Mouse (Mus musculus): ENCODE measurements around the gene Csn1s2b. TPM values are rescaled to one million over a fixed set of nuclear protein-coding genes. Genes with fewer than 3 reads are reported as not detected.
"Not testable (repeated sequence)": the region's sequence is repeated elsewhere in the genome, so short reads cannot be mapped to it uniquely, and the experiment has no call there.

Csn1s2b gene
- polyA plus RNA-seq (2011; ENCODE audit: insufficient read length, low read depth, missing spikeins), result not detected in 2 replicates

GRCm38 (mm10) chr5:87807782-87808181, at the start of gene Csn1s2b:
TSS of gene Csn1s2b (plus strand) at chr5:87808082.
- Histone ChIP-seq H3K27ac (ENCODE audit: insufficient read depth, low read length) (no peak within 1 kb of the TSS), H3K4me3 (ENCODE audit: insufficient read depth, low read length) (no peak within 1 kb of the TSS), H3K4me1 (ENCODE audit: control insufficient read depth, insufficient read depth, low read length) (no peaks in the 10 kb centered on the region)
- TF ChIP-seq CTCF (IDR thresholded peaks at IDR 0.05; ENCODE audit: borderline replicate concordance, insufficient read depth, low read length) (no peak), POLR2A (IDR thresholded peaks at IDR 0.05; ENCODE audit: low read depth, low read length) (no peak)

- Histone ChIP-seq H3K4me1 (ENCODE audit: control insufficient read depth, insufficient read depth, low read length) (no peaks in the 10 kb centered on the region), H3K27ac (ENCODE audit: insufficient read depth, low read length) (no peak overlapping the region), H3K4me3 (ENCODE audit: insufficient read depth, low read length) (no peak overlapping the region)
- no peak for TF ChIP-seq CTCF (IDR thresholded peaks at IDR 0.05; ENCODE audit: borderline replicate concordance, insufficient read depth, low read length)
- TF ChIP-seq POLR2A (IDR thresholded peaks at IDR 0.05; ENCODE audit: low read depth, low read length), result no peak
Measured at GRCm38 (mm10) chr5:87764546-87764945, 43.3 kb upstream of the Csn1s2b start.

GRCm38 (mm10) chr5:87772151-87772550, 35.7 kb upstream of the Csn1s2b start:
- not testable (repeated sequence) for H3K27ac ChIP-seq (ENCODE audit: insufficient read depth, low read length); H3K4me3 ChIP-seq (ENCODE audit: insufficient read depth, low read length); H3K4me1 ChIP-seq (ENCODE audit: control insufficient read depth, insufficient read depth, low read length)

GRCm38 (mm10) chr5:87774267-87774666, 33.6 kb upstream of the Csn1s2b start, which contains the start of gene Csn1s2a:
TSS of gene Csn1s2a (plus strand) at chr5:87774567.
- TF ChIP-seq POLR2A (IDR thresholded peaks at IDR 0.05; ENCODE audit: low read depth, low read length) (no peak), CTCF (IDR thresholded peaks at IDR 0.05; ENCODE audit: borderline replicate concordance, insufficient read depth, low read length) (no peak)
- Histone ChIP-seq H3K4me1 (ENCODE audit: control insufficient read depth, insufficient read depth, low read length) (no peaks in the 10 kb centered on the region), H3K27ac (ENCODE audit: insufficient read depth, low read length) (no peak within 1 kb of the TSS), H3K4me3 (ENCODE audit: insufficient read depth, low read length) (no peak within 1 kb of the TSS)

- no peak overlapping the region for H3K4me3 ChIP-seq (ENCODE audit: insufficient read depth, low read length)
- no peak overlapping the region for H3K27ac ChIP-seq (ENCODE audit: insufficient read depth, low read length)
- TF ChIP-seq CTCF (IDR thresholded peaks at IDR 0.05; ENCODE audit: borderline replicate concordance, insufficient read depth, low read length), result no peak
- TF ChIP-seq POLR2A (IDR thresholded peaks at IDR 0.05; ENCODE audit: low read depth, low read length), result no peak
- no peaks in the 10 kb centered on the region for H3K4me1 ChIP-seq (ENCODE audit: control insufficient read depth, insufficient read depth, low read length)
Measured at GRCm38 (mm10) chr5:87782731-87783130, 25.2 kb upstream of the Csn1s2b start.

- TF ChIP-seq CTCF (IDR thresholded peaks at IDR 0.05; ENCODE audit: borderline replicate concordance, insufficient read depth, low read length) (no peak), POLR2A (IDR thresholded peaks at IDR 0.05; ENCODE audit: low read depth, low read length) (no peak)
- no peak overlapping the region for H3K4me3 ChIP-seq (ENCODE audit: insufficient read depth, low read length)
- no peak overlapping the region for H3K27ac ChIP-seq (ENCODE audit: insufficient read depth, low read length)
- no peaks in the 10 kb centered on the region for H3K4me1 ChIP-seq (ENCODE audit: control insufficient read depth, insufficient read depth, low read length)
Measured at GRCm38 (mm10) chr5:87809253-87809652, 1.4 kb downstream of the Csn1s2b start.

GRCm38 (mm10) chr5:87825386-87825785, 17.5 kb downstream of the Csn1s2b start, which contains the start of gene Prr27:
TSS of gene Prr27 (plus strand) at chr5:87825686.
- Histone ChIP-seq H3K4me1 (ENCODE audit: control insufficient read depth, insufficient read depth, low read length) (no peaks in the 10 kb centered on the region), H3K4me3 (ENCODE audit: insufficient read depth, low read length) (no peak within 1 kb of the TSS), H3K27ac (ENCODE audit: insufficient read depth, low read length) (no peak within 1 kb of the TSS)
- TF ChIP-seq POLR2A (IDR thresholded peaks at IDR 0.05; ENCODE audit: low read depth, low read length) (no peak), CTCF (IDR thresholded peaks at IDR 0.05; ENCODE audit: borderline replicate concordance, insufficient read depth, low read length) (no peak)

- Histone ChIP-seq H3K27ac (ENCODE audit: insufficient read depth, low read length) (no peak overlapping the region), H3K4me1 (ENCODE audit: control insufficient read depth, insufficient read depth, low read length) (no peaks in the 10 kb centered on the region), H3K4me3 (ENCODE audit: insufficient read depth, low read length) (no peak overlapping the region)
- no peak for TF ChIP-seq CTCF (IDR thresholded peaks at IDR 0.05; ENCODE audit: borderline replicate concordance, insufficient read depth, low read length)
- TF ChIP-seq POLR2A (IDR thresholded peaks at IDR 0.05; ENCODE audit: low read depth, low read length), result no peak
Measured at GRCm38 (mm10) chr5:87855136-87855716, 47.3 kb downstream of the Csn1s2b start.

GRCm38 (mm10) chr5:87870084-87870483, 62.2 kb downstream of the Csn1s2b start:
- TF ChIP-seq POLR2A (IDR thresholded peaks at IDR 0.05; ENCODE audit: low read depth, low read length), result no peak
- no peak for TF ChIP-seq CTCF (IDR thresholded peaks at IDR 0.05; ENCODE audit: borderline replicate concordance, insufficient read depth, low read length)
- Histone ChIP-seq H3K4me3 (ENCODE audit: insufficient read depth, low read length) (no peak overlapping the region), H3K27ac (ENCODE audit: insufficient read depth, low read length) (no peak overlapping the region), H3K4me1 (ENCODE audit: control insufficient read depth, insufficient read depth, low read length) (no peaks in the 10 kb centered on the region)

- TF ChIP-seq POLR2A (IDR thresholded peaks at IDR 0.05; ENCODE audit: low read depth, low read length) (no peak), CTCF (IDR thresholded peaks at IDR 0.05; ENCODE audit: borderline replicate concordance, insufficient read depth, low read length) (no peak)
- H3K4me1 ChIP-seq (ENCODE audit: control insufficient read depth, insufficient read depth, low read length), result no peaks in the 10 kb centered on the region
- H3K4me3 ChIP-seq (ENCODE audit: insufficient read depth, low read length), result no peak overlapping the region
- H3K27ac ChIP-seq (ENCODE audit: insufficient read depth, low read length), result no peak overlapping the region
Measured at GRCm38 (mm10) chr5:87871423-87871822, 63.5 kb downstream of the Csn1s2b start.

Other genes starting within 250 kb of the Csn1s2b start
- not detected in 2 replicates for gene Sult1d1, start 239.1 kb upstream of the Csn1s2b start, polyA plus RNA-seq (2011; ENCODE audit: insufficient read length, low read depth, missing spikeins)
- not detected in 2 replicates for gene Sult1e1, start 216.5 kb upstream of the Csn1s2b start, polyA plus RNA-seq (2011; ENCODE audit: insufficient read length, low read depth, missing spikeins)
- not detected in 2 replicates for gene Csn1s1, start 141.9 kb upstream of the Csn1s2b start, polyA plus RNA-seq (2011; ENCODE audit: insufficient read length, low read depth, missing spikeins)
- not detected in 2 replicates for gene Csn2, start 108.5 kb upstream of the Csn1s2b start, polyA plus RNA-seq (2011; ENCODE audit: insufficient read length, low read depth, missing spikeins)
- gene Csn1s2a, start 33.5 kb upstream of the Csn1s2b start, polyA plus RNA-seq (2011; ENCODE audit: insufficient read length, low read depth, missing spikeins), result not detected in 2 replicates
- not detected in 2 replicates for gene Prr27, start 17.6 kb downstream of the Csn1s2b start, polyA plus RNA-seq (2011; ENCODE audit: insufficient read length, low read depth, missing spikeins)
- gene Odam, start 76.9 kb downstream of the Csn1s2b start, polyA plus RNA-seq (2011; ENCODE audit: insufficient read length, low read depth, missing spikeins), result not detected in 2 replicates
- not detected in 2 replicates for gene Csn3, start 117.5 kb downstream of the Csn1s2b start, polyA plus RNA-seq (2011; ENCODE audit: insufficient read length, low read depth, missing spikeins)
- 0.32 TPM in 1 of 2 replicates, not detected in the other for gene 2310003L06Rik, start 161.4 kb downstream of the Csn1s2b start, polyA plus RNA-seq (2011; ENCODE audit: insufficient read length, low read depth, missing spikeins)
- not detected in 2 replicates for gene Gm28434, start 161.4 kb downstream of the Csn1s2b start, polyA plus RNA-seq (2011; ENCODE audit: insufficient read length, low read depth, missing spikeins)
- not detected in 2 replicates for gene Cabs1, start 171.4 kb downstream of the Csn1s2b start, polyA plus RNA-seq (2011; ENCODE audit: insufficient read length, low read depth, missing spikeins)
- not detected in 2 replicates for gene Smr3a, start 194.5 kb downstream of the Csn1s2b start, polyA plus RNA-seq (2011; ENCODE audit: insufficient read length, low read depth, missing spikeins)